Mouse (Mus musculus) lung, embryonic 15.5 days (tissue): ENCODE results near the gene Rtn1. TPM values are rescaled to one million over a fixed set of nuclear protein-coding genes. Genes with fewer than 3 reads are reported as not detected.
"Not testable (repeated sequence)": the region's sequence is repeated elsewhere in the genome, so short reads cannot be mapped to it uniquely, and the experiment has no call there.

Source experiments
- ATAC-seq: fragments of 200-750 bp; cut with Nextera tagmentation; 2 replicates; pipeline ENCODE4 v1.8.0; 2017; ENCODE audit warnings: moderate number of reproducible peaks, borderline replicate concordance; ENCODE audit not compliant: low FRiP score, low TSS enrichment; ENCODE audit errors: extremely low read depth
- H3K27ac ChIP-seq: fragments of 300-500 bp; sonication (generic); 2 replicates; pipeline ENCODE4 v1.5.1; 2015; ENCODE audit warnings: moderate library complexity, mild to moderate bottlenecking, inconsistent platforms
- H3K27me3 ChIP-seq: fragments of 300-500 bp; sonication (generic); 2 replicates; pipeline ENCODE4 v1.6.1; 2015; ENCODE audit warnings: inconsistent platforms
- H3K36me3 ChIP-seq: fragments of 300-500 bp; sonication (generic); 2 replicates; pipeline ENCODE4 v1.6.1; 2015; ENCODE audit warnings: inconsistent platforms
- H3K4me1 ChIP-seq: fragments of 300-500 bp; sonication (generic); 2 replicates; pipeline ENCODE4 v1.6.1; 2015; ENCODE audit warnings: inconsistent platforms
- H3K4me2 ChIP-seq: fragments of 300-500 bp; sonication (generic); 2 replicates; pipeline ENCODE4 v1.6.1; 2015; ENCODE audit warnings: inconsistent platforms, mild to moderate bottlenecking, moderate library complexity
- H3K4me3 ChIP-seq: fragments of 300-500 bp; sonication (generic); 2 replicates; pipeline ENCODE4 v1.5.1; 2015; ENCODE audit warnings: mild to moderate bottlenecking, inconsistent platforms
- H3K9ac ChIP-seq: fragments of 300-500 bp; sonication (generic); 2 replicates; pipeline ENCODE4 v1.6.1; 2015; ENCODE audit warnings: inconsistent platforms
- H3K9me3 ChIP-seq: fragments of 300-500 bp; sonication (generic); 2 replicates; pipeline ENCODE4 v1.6.1; 2016; ENCODE audit warnings: inconsistent platforms
- WGBS: fragments of 180-500 bp; shearing (Covaris S2); methylation state at CpG from one replicate; pipeline ENCODE4 v1.1.7; 2015; 5-methylcytosine and 5-hydroxymethylcytosine counted together
- polyA plus RNA-seq: library from polyadenylated mRNA; unstranded; fragments of >200 nt; fragmentation: Nextera tagmentation; extraction: Ambion mirVana; gene quantifications from 2 replicates; pipeline ENCODE4 v1.2.1, GENCODE M21; 2015

Rtn1 gene
- polyA plus RNA-seq, 1 experiment from 2014 or later: 16.5 TPM

GRCm38 (mm10) chr12:72306281-72306680 is 102.6 kb downstream of the Rtn1 start:
- Histone ChIP-seq H3K4me1 (no peaks in the 10 kb centered on the region), H3K27ac (no peak overlapping the region), H3K9ac (no peak overlapping the region), H3K4me3 (no peak overlapping the region), H3K4me2 (no peak overlapping the region), H3K9me3 (no peaks in the 10 kb centered on the region), H3K27me3 (no peaks in the 10 kb centered on the region), H3K36me3 (no peaks in the 10 kb centered on the region)
- no peak for ATAC-seq
- WGBS: 90% methylated on average over 11 of the region's 11 CpGs

- Histone ChIP-seq H3K4me1 (no peaks in the 10 kb centered on the region), H3K4me2 (no peak overlapping the region), H3K4me3 (no peak overlapping the region), H3K9me3 (no peaks in the 10 kb centered on the region), H3K36me3 (no peaks in the 10 kb centered on the region), H3K9ac (no peak overlapping the region), H3K27me3 (no peaks in the 10 kb centered on the region), H3K27ac (no peak overlapping the region)
- no peak for ATAC-seq
- WGBS: 48% methylated on average over 5 of the region's 5 CpGs
Observed at GRCm38 (mm10) chr12:72305421-72305820, 103.4 kb downstream of the Rtn1 start.

GRCm38 (mm10) chr12:72304985-72305384 is 103.9 kb downstream of the Rtn1 start:
- Histone ChIP-seq H3K27me3 (no peaks in the 10 kb centered on the region), H3K36me3 (no peaks in the 10 kb centered on the region), H3K4me1 (no peaks in the 10 kb centered on the region), H3K9me3 (no peaks in the 10 kb centered on the region), H3K4me3 (no peak overlapping the region), H3K27ac (no peak overlapping the region), H3K4me2 (no peak overlapping the region), H3K9ac (no peak overlapping the region)
- 54% methylated on average over 5 of the region's 5 CpGs for WGBS
- no peak for ATAC-seq

GRCm38 (mm10) chr12:72304347-72304688 is 104.5 kb downstream of the Rtn1 start:
- Histone ChIP-seq H3K36me3 (no peaks in the 10 kb centered on the region), H3K4me3 (no peak overlapping the region), H3K4me1 (no peaks in the 10 kb centered on the region), H3K9me3 (no peaks in the 10 kb centered on the region), H3K4me2 (no peak overlapping the region), H3K27me3 (no peaks in the 10 kb centered on the region), H3K9ac (no peak overlapping the region), H3K27ac (no peak overlapping the region)
- WGBS: 78% methylated on average over 5 of the region's 5 CpGs
- no peak for ATAC-seq

GRCm38 (mm10) chr12:72303624-72304346 is 105.1 kb downstream of the Rtn1 start:
- Histone ChIP-seq H3K4me3 (no peak overlapping the region), H3K9ac (no peak overlapping the region), H3K4me2 (no peak overlapping the region), H3K9me3 (no peaks in the 10 kb centered on the region), H3K27me3 (no peaks in the 10 kb centered on the region), H3K36me3 (no peaks in the 10 kb centered on the region), H3K27ac (no peak overlapping the region), H3K4me1 (no peaks in the 10 kb centered on the region)
- ATAC-seq: no peak
- 70% methylated on average over 37 of the region's 37 CpGs for WGBS

- H3K9ac ChIP-seq: no peak overlapping the region
- ATAC-seq: no peak
- H3K27ac ChIP-seq: no peak overlapping the region
- no peaks in the 10 kb centered on the region for H3K36me3 ChIP-seq
- no peak overlapping the region for H3K4me3 ChIP-seq
- no peaks in the 10 kb centered on the region for H3K4me1 ChIP-seq
- no peaks in the 10 kb centered on the region for H3K27me3 ChIP-seq
- H3K9me3 ChIP-seq: no peaks in the 10 kb centered on the region
- 47% methylated on average over 8 of the region's 8 CpGs for WGBS
- no peak overlapping the region for H3K4me2 ChIP-seq
Observed at GRCm38 (mm10) chr12:72301431-72301830, 107.4 kb downstream of the Rtn1 start.

GRCm38 (mm10) chr12:72300971-72301370 is 107.9 kb downstream of the Rtn1 start:
- Histone ChIP-seq H3K27me3 (no peaks in the 10 kb centered on the region), H3K9ac (no peak overlapping the region), H3K4me3 (no peak overlapping the region), H3K36me3 (no peaks in the 10 kb centered on the region), H3K4me2 (no peak overlapping the region), H3K27ac (no peak overlapping the region), H3K9me3 (no peaks in the 10 kb centered on the region), H3K4me1 (no peaks in the 10 kb centered on the region)
- WGBS: 48% methylated on average over 8 of the region's 8 CpGs
- no peak for ATAC-seq

- Histone ChIP-seq H3K36me3 (no peaks in the 10 kb centered on the region), H3K9me3 (no peaks in the 10 kb centered on the region), H3K9ac (no peak overlapping the region), H3K4me2 (no peak overlapping the region), H3K27me3 (no peaks in the 10 kb centered on the region), H3K27ac (no peak overlapping the region), H3K4me3 (no peak overlapping the region), H3K4me1 (no peaks in the 10 kb centered on the region)
- ATAC-seq: no peak
- WGBS: 26% methylated on average over 7 of the region's 7 CpGs
Observed at GRCm38 (mm10) chr12:72298222-72298621, 110.6 kb downstream of the Rtn1 start.

- ATAC-seq: no peak
- Histone ChIP-seq H3K27ac (no peak overlapping the region), H3K9ac (no peak overlapping the region), H3K4me1 (no peaks in the 10 kb centered on the region), H3K4me3 (no peak overlapping the region), H3K27me3 (no peaks in the 10 kb centered on the region), H3K36me3 (no peaks in the 10 kb centered on the region), H3K9me3 (no peaks in the 10 kb centered on the region; the same call in 1 of the 2 replicates), H3K4me2 (no peak overlapping the region)
- WGBS: 84% methylated on average over 5 of the region's 5 CpGs
Observed at GRCm38 (mm10) chr12:72296552-72296951, 112.3 kb downstream of the Rtn1 start.

GRCm38 (mm10) chr12:72293185-72293584 is 115.7 kb downstream of the Rtn1 start:
- H3K4me1 ChIP-seq, H3K36me3 ChIP-seq, H3K4me2 ChIP-seq, ATAC-seq, H3K27me3 ChIP-seq, H3K9me3 ChIP-seq, H3K9ac ChIP-seq, H3K27ac ChIP-seq, H3K4me3 ChIP-seq: not testable (repeated sequence)
- WGBS: 94% methylated on average over 3 of the region's 3 CpGs

- Histone ChIP-seq H3K4me1 (no peaks in the 10 kb centered on the region), H3K4me2 (no peak overlapping the region), H3K36me3 (no peaks in the 10 kb centered on the region), H3K9me3 (no peaks in the 10 kb centered on the region; the same call in 1 of the 2 replicates), H3K27me3 (no peaks in the 10 kb centered on the region), H3K4me3 (no peak overlapping the region), H3K9ac (no peak overlapping the region), H3K27ac (no peak overlapping the region)
- ATAC-seq: no peak
- WGBS: 66% methylated on average over 2 of the region's 2 CpGs
Observed at GRCm38 (mm10) chr12:72292566-72292965, 116.3 kb downstream of the Rtn1 start.

- no peaks in the 10 kb centered on the region for H3K27me3 ChIP-seq
- no peaks in the 10 kb centered on the region for H3K36me3 ChIP-seq
- H3K9ac ChIP-seq: no peak overlapping the region
- WGBS: 92% methylated on average over 4 of the region's 4 CpGs
- no peak overlapping the region for H3K4me2 ChIP-seq
- H3K4me1 ChIP-seq: no peaks in the 10 kb centered on the region
- H3K4me3 ChIP-seq: no peak overlapping the region
- ATAC-seq: no peak
- no peak overlapping the region for H3K27ac ChIP-seq
- no peaks in the 10 kb centered on the region; the same call in 1 of the 2 replicates for H3K9me3 ChIP-seq
Observed at GRCm38 (mm10) chr12:72291266-72291665, 117.6 kb downstream of the Rtn1 start.

- no peak overlapping the region for H3K27ac ChIP-seq
- no peaks in the 10 kb centered on the region for H3K4me1 ChIP-seq
- 70% methylated on average over 3 of the region's 3 CpGs for WGBS
- H3K4me3 ChIP-seq: no peak overlapping the region
- H3K9ac ChIP-seq: no peak overlapping the region
- no peaks in the 10 kb centered on the region for H3K36me3 ChIP-seq
- no peaks in the 10 kb centered on the region; the same call in 1 of the 2 replicates for H3K9me3 ChIP-seq
- no peak for ATAC-seq
- no peaks in the 10 kb centered on the region for H3K27me3 ChIP-seq
- no peak overlapping the region for H3K4me2 ChIP-seq
Observed at GRCm38 (mm10) chr12:72288215-72288614, 120.6 kb downstream of the Rtn1 start.
